Mouse (Mus musculus): ENCODE results near the gene Naxe.

GRCm38 (mm10) chr3:88101736-88102135 lies 43.4 kb upstream of the Naxe start:
- TF ChIP-seq POLR2A (IDR thresholded peaks at IDR 0.05; ENCODE audit: borderline replicate concordance, extremely low read depth, insufficient read depth, insufficient read length, poor library complexity, severe bottlenecking) (no peak), CTCF (IDR thresholded peaks at IDR 0.05; ENCODE audit: borderline replicate concordance, extremely low read depth, insufficient read depth, insufficient read length) (no peak)
